ENCODE assay signal across 11 mouse cellular contexts in genomic region chr9:106340501-106341312, GRCm38 (mm10). TPM values are rescaled to one million over a fixed set of nuclear protein-coding genes. Genes with fewer than 3 reads are reported as not detected.
DNase-seq lines count a peak whose midpoint lies in the region; ATAC-seq and TF ChIP-seq lines count a peak whose summit lies in the region.
"Had no signal": no experiment of that assay in that cellular context is flagged by ENCODE, and none has a peak within 500 bp of the region (broad histone marks: within the 10 kb centered on the region; RNA-seq: fewer than 3 reads in every experiment).

No protein-coding gene starts in this region.

- H3K9ac ChIP-seq in intestine, embryonic 14.5 days (ENCODE audit: low read length) = 0 out of 2 replicates have a peak overlapping the region, but pooled peaks have one; percentile 16
- no peak overlapping the region; the same call in 1 of the 2 replicates for H3K9ac ChIP-seq in intestine, postnatal 0 days (ENCODE audit: low read depth, low read length)
- H3K9ac ChIP-seq in midbrain, embryonic 11.5 days (ENCODE audit: low read length) = peak overlapping the region; percentile 25; the same call in 1 of the 2 replicates
- H3K9ac ChIP-seq in midbrain, embryonic 14.5 days (replicated peaks; ENCODE audit: low read length) = no peak overlapping the region
- H3K9ac ChIP-seq in limb, embryonic 12.5 days (replicated peaks) = peak overlapping the region; percentile 42; the same call in 1 of the 2 replicates

- H3K4me1 ChIP-seq in intestine, embryonic 14.5 days (replicated peaks; ENCODE audit: control insufficient read depth, insufficient read depth, low read length) = peaks cover 55% of the 10 kb centered on the region
- H3K4me1 ChIP-seq in intestine, postnatal 0 days (replicated peaks; ENCODE audit: control insufficient read depth, insufficient read depth, low read length) = no peaks in the 10 kb centered on the region
- peaks cover 44% of the 10 kb centered on the region for H3K4me1 ChIP-seq in midbrain, embryonic 11.5 days (ENCODE audit: control insufficient read depth, insufficient read depth, low read length)
- H3K4me1 ChIP-seq in midbrain, embryonic 14.5 days (ENCODE audit: control insufficient read depth, insufficient read depth, low read length) = peaks cover 30% of the 10 kb centered on the region
- H3K4me1 ChIP-seq in limb, embryonic 12.5 days (replicated peaks) = peaks cover 81% of the 10 kb centered on the region

- peak overlapping the region; percentile 15; the same call in 1 of the 2 replicates for H3K4me2 ChIP-seq in intestine, embryonic 14.5 days (ENCODE audit: low read length)
- no peak overlapping the region for H3K4me2 ChIP-seq in intestine, postnatal 0 days (replicated peaks; ENCODE audit: low read depth)
- no peak overlapping the region for H3K4me2 ChIP-seq in midbrain, embryonic 11.5 days
- H3K4me2 ChIP-seq in midbrain, embryonic 14.5 days (ENCODE audit: low read length) = no peak overlapping the region
- H3K4me2 ChIP-seq in limb, embryonic 12.5 days = peak overlapping the region; percentile 30; the same call in 1 of the 2 replicates

- no peaks in the 10 kb centered on the region for H3K9me3 ChIP-seq in intestine, embryonic 14.5 days (ENCODE audit: control insufficient read depth, low read length)
- H3K9me3 ChIP-seq in intestine, postnatal 0 days (ENCODE audit: control insufficient read depth) = no peaks in the 10 kb centered on the region
- no peaks in the 10 kb centered on the region for H3K9me3 ChIP-seq in midbrain, embryonic 11.5 days (ENCODE audit: control insufficient read depth, low read length)
- no peaks in the 10 kb centered on the region for H3K9me3 ChIP-seq in midbrain, embryonic 14.5 days (ENCODE audit: control insufficient read depth, low read length)
- no peaks in the 10 kb centered on the region for H3K9me3 ChIP-seq in limb, embryonic 12.5 days

- WGBS in intestine, embryonic 14.5 days = 40% methylated on average over 13 of the region's 13 CpGs
- 59% methylated on average over 13 of the region's 13 CpGs for WGBS in intestine, postnatal 0 days
- WGBS in midbrain, embryonic 11.5 days = 52% methylated on average over 13 of the region's 13 CpGs
- 54% methylated on average over 13 of the region's 13 CpGs for WGBS in midbrain, embryonic 14.5 days
- WGBS in limb, embryonic 12.5 days = 10% methylated on average over 13 of the region's 13 CpGs

- no peaks in the 10 kb centered on the region for H3K36me3 ChIP-seq in intestine, embryonic 14.5 days (ENCODE audit: control insufficient read depth, insufficient read depth, low read length)
- H3K36me3 ChIP-seq in intestine, postnatal 0 days (ENCODE audit: control insufficient read depth, insufficient read depth) = no peaks in the 10 kb centered on the region
- H3K36me3 ChIP-seq in midbrain, embryonic 11.5 days (ENCODE audit: control insufficient read depth, insufficient read depth, low read length) = no peaks in the 10 kb centered on the region
- no peaks in the 10 kb centered on the region for H3K36me3 ChIP-seq in midbrain, embryonic 14.5 days (ENCODE audit: control insufficient read depth, insufficient read depth, low read length)
- 0 out of 2 replicates have a peak, but pooled peaks cover 4% of the 10 kb centered on the region for H3K36me3 ChIP-seq in limb, embryonic 12.5 days

- ATAC-seq in intestine, embryonic 14.5 days (replicated peaks; ENCODE audit: low FRiP score, low TSS enrichment, low read depth) = no peak
- ATAC-seq in intestine, postnatal 0 days = no peak
- no peak for ATAC-seq in midbrain, embryonic 11.5 days (ENCODE audit: low FRiP score)
- no peak for ATAC-seq in midbrain, embryonic 14.5 days (ENCODE audit: low FRiP score, low TSS enrichment)
- peak; percentile 24 for ATAC-seq in limb, embryonic 12.5 days (ENCODE audit: insufficient number of reproducible peaks, insufficient read depth, low FRiP score, low TSS enrichment, low read depth)
- ATAC-seq: activated CD4-positive, CD25-positive, alpha-beta regulatory T cell, adult 4 months had no signal

- no peaks in the 10 kb centered on the region for H3K27me3 ChIP-seq in intestine, embryonic 14.5 days (replicated peaks; ENCODE audit: control insufficient read depth, insufficient read depth, low read length)
- H3K27me3 ChIP-seq in intestine, postnatal 0 days (replicated peaks; ENCODE audit: control insufficient read depth, insufficient read depth, low read length) = no peaks in the 10 kb centered on the region
- H3K27me3 ChIP-seq in midbrain, embryonic 11.5 days (ENCODE audit: control insufficient read depth, insufficient read depth, low read length) = no peaks in the 10 kb centered on the region
- H3K27me3 ChIP-seq in midbrain, embryonic 14.5 days (ENCODE audit: control insufficient read depth, insufficient read depth, low read length) = no peaks in the 10 kb centered on the region
- no peaks in the 10 kb centered on the region for H3K27me3 ChIP-seq in limb, embryonic 12.5 days

- peak overlapping the region; percentile 80 for H3K27ac ChIP-seq in intestine, embryonic 14.5 days (ENCODE audit: low read depth)
- H3K27ac ChIP-seq in intestine, postnatal 0 days (ENCODE audit: low read depth, low read length) = no peak overlapping the region
- H3K27ac ChIP-seq in midbrain, embryonic 11.5 days (ENCODE audit: low read depth, low read length) = peak overlapping the region; percentile 20; the same call in 1 of the 2 replicates
- H3K27ac ChIP-seq in midbrain, embryonic 14.5 days (replicated peaks; ENCODE audit: low read depth, low read length) = no peak overlapping the region
- peak overlapping the region; percentile 97 for H3K27ac ChIP-seq in limb, embryonic 12.5 days

- TF ChIP-seq CTCF in intestine, postnatal 0 days (IDR thresholded peaks at IDR 0.05; ENCODE audit: low read depth) = no peak

- H3K4me3 ChIP-seq in intestine, embryonic 14.5 days (ENCODE audit: low read depth, low read length) = no peak overlapping the region
- no peak overlapping the region for H3K4me3 ChIP-seq in intestine, postnatal 0 days (ENCODE audit: low read depth, low read length)
- no peak overlapping the region for H3K4me3 ChIP-seq in midbrain, embryonic 11.5 days (ENCODE audit: low read depth, low read length)
- no peak overlapping the region for H3K4me3 ChIP-seq in midbrain, embryonic 14.5 days (replicated peaks; ENCODE audit: low read depth, low read length)
- no peak overlapping the region for H3K4me3 ChIP-seq in limb, embryonic 12.5 days (replicated peaks)

- no peak for DNase-seq in intestine, embryonic 14.5 days (ENCODE audit: low spot score)
- DNase-seq in midbrain, embryonic 11.5 days (ENCODE audit: low spot score, missing footprints) = no peak
- no peak for DNase-seq in midbrain, embryonic 14.5 days
- DNase-seq in yolk sac, embryonic 10.5 days (ENCODE audit: low spot score) = peak; percentile 39
- no peak for DNase-seq in B cell, adult 2 months
- DNase-seq in right cerebral cortex, adult 18-20 months = no peak
- DNase-seq: heart, adult 11 months; lung, adult 18-20 months had no signal

RNA-seq across cellular contexts. Expression of gene Dusp7, which starts 27.7 kb away (rescaled TPM):
- 16.5 and 19.8 TPM in 2 replicates for polyA plus RNA-seq in intestine, embryonic 14.5 days (2014; fragmentation: Nextera tagmentation; extraction: Ambion mirVana)
- 4.6 TPM in 2 replicates for polyA plus RNA-seq in intestine, postnatal 0 days (2015; fragmentation: Nextera tagmentation; extraction: Ambion mirVana)
- polyA plus RNA-seq in midbrain, embryonic 11.5 days (2014; fragmentation: Nextera tagmentation; extraction: Ambion mirVana) = 16.1 and 17.0 TPM in 2 replicates
- polyA plus RNA-seq in midbrain, embryonic 14.5 days (2014; fragmentation: Nextera tagmentation; extraction: Ambion mirVana) = 16.2 and 19.9 TPM in 2 replicates
- polyA plus RNA-seq in limb, embryonic 12.5 days (2016; fragmentation: Nextera tagmentation; extraction: Ambion mirVana) = 53.7 and 58.9 TPM in 2 replicates

RNA-seq across cellular contexts. Expression of gene Poc1a, which starts 59.8 kb away (rescaled TPM):
- polyA plus RNA-seq in intestine, embryonic 14.5 days (2014; fragmentation: Nextera tagmentation; extraction: Ambion mirVana) = 29.1 and 29.6 TPM in 2 replicates
- polyA plus RNA-seq in intestine, postnatal 0 days (2015; fragmentation: Nextera tagmentation; extraction: Ambion mirVana) = 11.5 and 12.3 TPM in 2 replicates
- 29.4 and 30.9 TPM in 2 replicates for polyA plus RNA-seq in midbrain, embryonic 11.5 days (2014; fragmentation: Nextera tagmentation; extraction: Ambion mirVana)
- polyA plus RNA-seq in midbrain, embryonic 14.5 days (2014; fragmentation: Nextera tagmentation; extraction: Ambion mirVana) = 7.1 and 8.4 TPM in 2 replicates
- polyA plus RNA-seq in limb, embryonic 12.5 days (2016; fragmentation: Nextera tagmentation; extraction: Ambion mirVana) = 30.3 and 31.5 TPM in 2 replicates

Comparison
In these comparisons a context has a peak if more than half of its experiments do, and no peak if none do; other contexts are left out.
1. H3K27ac ChIP-seq: peak in intestine, embryonic 14.5 days (single experiment), midbrain, embryonic 11.5 days (single experiment) and limb, embryonic 12.5 days (single experiment); none in intestine, postnatal 0 days (single experiment) and midbrain, embryonic 14.5 days (single experiment).
2. H3K4me2 ChIP-seq: peak in intestine, embryonic 14.5 days (single experiment) and limb, embryonic 12.5 days (single experiment); none in intestine, postnatal 0 days (single experiment), midbrain, embryonic 11.5 days (single experiment) and midbrain, embryonic 14.5 days (single experiment).
3. H3K9ac ChIP-seq: peak in intestine, embryonic 14.5 days (single experiment), midbrain, embryonic 11.5 days (single experiment) and limb, embryonic 12.5 days (single experiment); none in intestine, postnatal 0 days (single experiment) and midbrain, embryonic 14.5 days (single experiment).